ENCODE assay signal across 27 mouse cellular contexts in genomic region chr13:20237615-20238014, GRCm38 (mm10).
DNase-seq lines count a peak whose midpoint lies in the region; ATAC-seq lines count a peak whose summit lies in the region.
"Had no signal": no experiment of that assay in that cellular context is flagged by ENCODE, and none has a peak within 500 bp of the region (broad histone marks: within the 10 kb centered on the region; RNA-seq: fewer than 3 reads in every experiment).

No protein-coding gene starts in this region.

- WGBS in heart, embryonic 15.5 days = 54% methylated on average over 5 of the region's 5 CpGs
- 23% methylated on average over 5 of the region's 5 CpGs for WGBS in kidney, embryonic 15.5 days
- 90% methylated on average over 5 of the region's 5 CpGs for WGBS in midbrain, embryonic 11.5 days
- 82% methylated on average over 5 of the region's 5 CpGs for WGBS in midbrain, embryonic 14.5 days

- H3K27ac ChIP-seq in heart, embryonic 15.5 days = peak overlapping the region; percentile 14; the same call in 1 of the 2 replicates
- peak overlapping the region; percentile 45 for H3K27ac ChIP-seq in kidney, embryonic 15.5 days
- no peak overlapping the region for H3K27ac ChIP-seq in midbrain, embryonic 11.5 days (ENCODE audit: low read depth, low read length)
- H3K27ac ChIP-seq in midbrain, embryonic 14.5 days (replicated peaks; ENCODE audit: low read depth, low read length) = no peak overlapping the region
- H3K27ac ChIP-seq: forebrain, embryonic 13.5 days; heart, embryonic 13.5 days; hindbrain, embryonic 12.5 days; hindbrain, postnatal 0 days; liver, embryonic 15.5 days; macrophage; midbrain, embryonic 15.5 days; neural tube, embryonic 15.5 days had no signal

- ATAC-seq in heart, embryonic 15.5 days (replicated peaks; ENCODE audit: insufficient number of reproducible peaks, insufficient read depth, low FRiP score, low read depth) = no peak
- ATAC-seq in kidney, embryonic 15.5 days (replicated peaks; ENCODE audit: low FRiP score) = peak; percentile 46; the same call in 1 of the 2 replicates
- ATAC-seq in midbrain, embryonic 11.5 days (ENCODE audit: low FRiP score) = no peak
- ATAC-seq in midbrain, embryonic 14.5 days (ENCODE audit: low FRiP score, low TSS enrichment) = no peak
- ATAC-seq: forebrain, embryonic 13.5 days; hindbrain, postnatal 0 days; intestine, postnatal 0 days; midbrain, embryonic 15.5 days; Patski had no signal

- intact Hi-C loops in gastrocnemius, postnatal 36 days (cut with DNase I) = no loop called here

- no peaks in the 10 kb centered on the region for H3K27me3 ChIP-seq in heart, embryonic 15.5 days
- H3K27me3 ChIP-seq in kidney, embryonic 15.5 days = no peaks in the 10 kb centered on the region
- H3K27me3 ChIP-seq in midbrain, embryonic 11.5 days (ENCODE audit: control insufficient read depth, insufficient read depth, low read length) = no peaks in the 10 kb centered on the region
- no peaks in the 10 kb centered on the region for H3K27me3 ChIP-seq in midbrain, embryonic 14.5 days (ENCODE audit: control insufficient read depth, insufficient read depth, low read length)
- H3K27me3 ChIP-seq: forebrain, embryonic 13.5 days; heart, embryonic 13.5 days; hindbrain, embryonic 12.5 days; liver, embryonic 15.5 days; midbrain, embryonic 15.5 days; neural tube, embryonic 15.5 days; Patski had no signal

- peak; percentile 13 for DNase-seq in gastrocnemius, postnatal 25 days
- DNase-seq in gastrocnemius, postnatal 36 days = no peak
- no peak for DNase-seq in heart, adult 8-10 months (ENCODE audit: low spot score)
- DNase-seq in kidney, adult 11 months = no peak
- peak; percentile 28 for DNase-seq in midbrain, embryonic 11.5 days (ENCODE audit: low spot score, missing footprints)
- no peak for DNase-seq in midbrain, embryonic 14.5 days
- DNase-seq: adrenal gland, postnatal 10 days; cerebellum, adult 11 months; cerebellum, adult 9-10 months; cerebellum, postnatal 36 days; gastrocnemius, postnatal 14 days; layer of hippocampus, adult 9-11 months; retina, postnatal 1 day; right cerebral cortex, postnatal 14 days; thymus, postnatal 4 days had no signal

- no peak overlapping the region for H3K9ac ChIP-seq in heart, embryonic 15.5 days
- H3K9ac ChIP-seq in kidney, embryonic 15.5 days = no peak overlapping the region
- H3K9ac ChIP-seq in midbrain, embryonic 11.5 days (ENCODE audit: low read length) = no peak overlapping the region
- no peak overlapping the region for H3K9ac ChIP-seq in midbrain, embryonic 14.5 days (replicated peaks; ENCODE audit: low read length)
- H3K9ac ChIP-seq: forebrain, embryonic 13.5 days; heart, embryonic 13.5 days; hindbrain, embryonic 12.5 days; liver, embryonic 15.5 days; midbrain, embryonic 15.5 days; neural tube, embryonic 15.5 days had no signal

- no peaks in the 10 kb centered on the region for H3K9me3 ChIP-seq in heart, embryonic 15.5 days (replicated peaks)
- no peaks in the 10 kb centered on the region for H3K9me3 ChIP-seq in kidney, embryonic 15.5 days (replicated peaks)
- no peaks in the 10 kb centered on the region for H3K9me3 ChIP-seq in midbrain, embryonic 11.5 days (ENCODE audit: control insufficient read depth, low read length)
- no peaks in the 10 kb centered on the region for H3K9me3 ChIP-seq in midbrain, embryonic 14.5 days (ENCODE audit: control insufficient read depth, low read length)
- H3K9me3 ChIP-seq: forebrain, embryonic 13.5 days; heart, embryonic 13.5 days; hindbrain, embryonic 12.5 days; liver, embryonic 15.5 days; midbrain, embryonic 15.5 days; neural tube, embryonic 15.5 days had no signal

- H3K36me3 ChIP-seq in heart, embryonic 15.5 days = no peaks in the 10 kb centered on the region
- H3K36me3 ChIP-seq in kidney, embryonic 15.5 days = no peaks in the 10 kb centered on the region
- no peaks in the 10 kb centered on the region for H3K36me3 ChIP-seq in midbrain, embryonic 11.5 days (ENCODE audit: control insufficient read depth, insufficient read depth, low read length)
- H3K36me3 ChIP-seq in midbrain, embryonic 14.5 days (ENCODE audit: control insufficient read depth, insufficient read depth, low read length) = no peaks in the 10 kb centered on the region
- H3K36me3 ChIP-seq: heart, embryonic 13.5 days; hindbrain, embryonic 12.5 days; liver, embryonic 15.5 days; midbrain, embryonic 15.5 days; neural tube, embryonic 15.5 days had no signal

- no peak overlapping the region for H3K4me2 ChIP-seq in heart, embryonic 15.5 days
- no peak overlapping the region for H3K4me2 ChIP-seq in kidney, embryonic 15.5 days
- H3K4me2 ChIP-seq in midbrain, embryonic 11.5 days = no peak overlapping the region
- H3K4me2 ChIP-seq in midbrain, embryonic 14.5 days (ENCODE audit: low read length) = no peak overlapping the region
- H3K4me2 ChIP-seq: forebrain, embryonic 13.5 days; heart, embryonic 13.5 days; hindbrain, embryonic 12.5 days; liver, embryonic 15.5 days; midbrain, embryonic 15.5 days; neural tube, embryonic 15.5 days had no signal

- no peak overlapping the region for H3K4me3 ChIP-seq in heart, embryonic 15.5 days
- no peak overlapping the region for H3K4me3 ChIP-seq in kidney, embryonic 15.5 days (replicated peaks)
- no peak overlapping the region for H3K4me3 ChIP-seq in midbrain, embryonic 11.5 days (ENCODE audit: low read depth, low read length)
- no peak overlapping the region for H3K4me3 ChIP-seq in midbrain, embryonic 14.5 days (replicated peaks; ENCODE audit: low read depth, low read length)
- H3K4me3 ChIP-seq: forebrain, embryonic 13.5 days; heart, embryonic 13.5 days; hindbrain, embryonic 12.5 days; liver, embryonic 15.5 days; midbrain, embryonic 15.5 days; neural tube, embryonic 15.5 days had no signal

- H3K4me1 ChIP-seq in heart, embryonic 15.5 days (replicated peaks) = 0 out of 2 replicates have a peak, but pooled peaks cover 5% of the 10 kb centered on the region
- H3K4me1 ChIP-seq in kidney, embryonic 15.5 days = peaks cover 9% of the 10 kb centered on the region; the same call in 1 of the 2 replicates
- H3K4me1 ChIP-seq in midbrain, embryonic 11.5 days (ENCODE audit: control insufficient read depth, insufficient read depth, low read length) = no peaks in the 10 kb centered on the region
- no peaks in the 10 kb centered on the region for H3K4me1 ChIP-seq in midbrain, embryonic 14.5 days (ENCODE audit: control insufficient read depth, insufficient read depth, low read length)
- H3K4me1 ChIP-seq: forebrain, embryonic 13.5 days; hindbrain, embryonic 12.5 days; liver, embryonic 15.5 days; midbrain, embryonic 15.5 days; neural tube, embryonic 15.5 days had no signal

Comparison
In these comparisons a context has a peak if more than half of its experiments do, and no peak if none do; other contexts are left out.
1. DNase-seq: peak in gastrocnemius, postnatal 25 days (single experiment) and midbrain, embryonic 11.5 days (single experiment); none in gastrocnemius, postnatal 36 days (0 of 2), heart, adult 8-10 months (single experiment), kidney, adult 11 months (single experiment) and midbrain, embryonic 14.5 days (single experiment).
2. H3K27ac ChIP-seq: peak in heart, embryonic 15.5 days (single experiment) and kidney, embryonic 15.5 days (single experiment); none in midbrain, embryonic 11.5 days (single experiment) and midbrain, embryonic 14.5 days (single experiment).